Mouse (Mus musculus) liver, adult 2 months (tissue): ENCODE results near the gene 1810055G02Rik. TPM values are rescaled to one million over a fixed set of nuclear protein-coding genes. Genes with fewer than 3 reads are reported as not detected.

Experiments used
- DNase-seq: peaks from one replicate; pipeline ENCODE4 v3.0.0-alpha.2; 2011; ENCODE audit warnings: low read depth, low spot score; ENCODE audit errors: extremely low read depth
- H3K27ac ChIP-seq: fragments of 200-500 bp; replicated peaks from 2 replicates; pipeline ENCODE4 v1.5.1; 2012; ENCODE audit warnings: low read depth, mild to moderate bottlenecking, control low read depth, inconsistent platforms, low read length; ENCODE audit not compliant: insufficient read depth
- H3K27me3 ChIP-seq: fragments of 200-500 bp; 2 replicates; pipeline ENCODE4 v1.6.1; 2012; ENCODE audit warnings: mild to moderate bottlenecking, moderate library complexity, low read length, inconsistent platforms; ENCODE audit not compliant: control insufficient read depth, insufficient read depth
- H3K36me3 ChIP-seq: fragments of 200-500 bp; 2 replicates; pipeline ENCODE4 v1.6.1; 2012; ENCODE audit warnings: low read length, inconsistent platforms; ENCODE audit not compliant: control insufficient read depth, insufficient read depth
- H3K4me1 ChIP-seq: fragments of 200-500 bp; 2 replicates; pipeline ENCODE4 v1.6.1; 2011; ENCODE audit warnings: low read length; ENCODE audit not compliant: control insufficient read depth, insufficient read depth
- H3K4me3 ChIP-seq: fragments of 200-500 bp; 2 replicates; pipeline ENCODE4 v1.5.1; 2011; ENCODE audit warnings: low read depth, mild to moderate bottlenecking, control low read depth, low read length, moderate library complexity; ENCODE audit not compliant: insufficient read depth
- H3K79me2 ChIP-seq: fragments of 200-500 bp; 2 replicates; pipeline ENCODE4 v1.6.1; 2012; ENCODE audit warnings: inconsistent platforms, mild to moderate bottlenecking, low read length, moderate library complexity; ENCODE audit not compliant: control insufficient read depth, insufficient read depth
- H3K9ac ChIP-seq: fragments of 200-500 bp; 2 replicates; pipeline ENCODE4 v1.6.1; 2012; ENCODE audit warnings: low read depth, mild to moderate bottlenecking, control low read depth, inconsistent platforms, low read length
- CTCF ChIP-seq: fragments of 200-500 bp; IDR thresholded peaks from 2 replicates; pipeline ENCODE4 v1.5.1; 2011; ENCODE audit warnings: low read depth, low read length, control low read depth
- POLR2A ChIP-seq: fragments of 200-500 bp; IDR thresholded peaks from 2 replicates; pipeline ENCODE4 v1.6.1; 2011; ENCODE audit warnings: low read length, control low read depth; ENCODE audit not compliant: insufficient read depth; ENCODE audit errors: extremely low read depth
- WGBS: fragments of 180-500 bp; shearing (Covaris S2); methylation state at CpG from one replicate; pipeline ENCODE4 v1.1.7; 2018; 5-methylcytosine and 5-hydroxymethylcytosine counted together
- polyA plus RNA-seq: library from polyadenylated mRNA; depleted of rRNA; stranded (reverse); fragments of >200 nt; gene quantifications from 2 replicates; pipeline ENCODE4 v1.2.3, GENCODE M21; 2012
- total RNA-seq: library from RNA; depleted of rRNA; stranded (reverse); fragments of >200 nt; gene quantifications from 2 replicates; pipeline ENCODE4 v1.2.3, GENCODE M21; 2014

The 1810055G02Rik gene
- total and polyA plus RNA-seq, 2 experiments = 18.4 to 20.1 TPM

- H3K36me3 ChIP-seq = no peaks in the 10 kb centered on the region
- H3K79me2 ChIP-seq = no peaks in the 10 kb centered on the region
- H3K27ac ChIP-seq = no peak overlapping the region
- H3K4me3 ChIP-seq = no peak overlapping the region
- no peak overlapping the region for H3K9ac ChIP-seq
- TF ChIP-seq POLR2A (no peak), CTCF (no peak)
- DNase-seq = no peak
- no peaks in the 10 kb centered on the region for H3K27me3 ChIP-seq
- 90% methylated on average over 9 of the region's 9 CpGs for WGBS
- peaks cover 10% of the 10 kb centered on the region; the same call in 1 of the 2 replicates for H3K4me1 ChIP-seq
Observed at GRCm38 (mm10) chr19:3723170-3723569, 15.1 kb downstream of the 1810055G02Rik start.

- Histone ChIP-seq H3K9ac (no peak overlapping the region), H3K79me2 (no peaks in the 10 kb centered on the region), H3K27me3 (no peaks in the 10 kb centered on the region), H3K36me3 (no peaks in the 10 kb centered on the region), H3K27ac (no peak overlapping the region), H3K4me3 (no peak overlapping the region), H3K4me1 (peaks cover 4% of the 10 kb centered on the region; the same call in 1 of the 2 replicates)
- WGBS = 78% methylated on average over 4 of the region's 4 CpGs
- DNase-seq = no peak
- TF ChIP-seq CTCF (peak; percentile 54; the same call in 1 of the 2 replicates), POLR2A (no peak)
Observed at GRCm38 (mm10) chr19:3723904-3724303, 15.8 kb downstream of the 1810055G02Rik start.

GRCm38 (mm10) chr19:3724779-3725178 lies 16.7 kb downstream of the 1810055G02Rik start:
- Histone ChIP-seq H3K27ac (no peak overlapping the region), H3K4me1 (no peaks in the 10 kb centered on the region), H3K79me2 (no peaks in the 10 kb centered on the region), H3K36me3 (no peaks in the 10 kb centered on the region), H3K4me3 (no peak overlapping the region), H3K9ac (no peak overlapping the region), H3K27me3 (no peaks in the 10 kb centered on the region)
- no peak for TF ChIP-seq POLR2A
- TF ChIP-seq CTCF = peak; percentile 58; the same call in 1 of the 2 replicates
- DNase-seq = peak; percentile 51
- 16% methylated on average over 1 of the region's 1 CpGs for WGBS

GRCm38 (mm10) chr19:3728901-3729300 lies 20.8 kb downstream of the 1810055G02Rik start:
- H3K79me2 ChIP-seq = no peaks in the 10 kb centered on the region
- H3K4me1 ChIP-seq = no peaks in the 10 kb centered on the region
- H3K9ac ChIP-seq = no peak overlapping the region
- H3K27me3 ChIP-seq = no peaks in the 10 kb centered on the region
- TF ChIP-seq CTCF = no peak
- no peak for TF ChIP-seq POLR2A
- H3K4me3 ChIP-seq = no peak overlapping the region
- DNase-seq = no peak
- 76% methylated on average over 2 of the region's 2 CpGs for WGBS
- no peak overlapping the region for H3K27ac ChIP-seq
- H3K36me3 ChIP-seq = no peaks in the 10 kb centered on the region

GRCm38 (mm10) chr19:3730781-3731646 lies 22.9 kb downstream of the 1810055G02Rik start:
- no peak for TF ChIP-seq POLR2A
- TF ChIP-seq CTCF = no peak
- 90% methylated on average over 7 of the region's 7 CpGs for WGBS
- no peak overlapping the region for H3K4me3 ChIP-seq
- H3K79me2 ChIP-seq = no peaks in the 10 kb centered on the region
- H3K36me3 ChIP-seq = no peaks in the 10 kb centered on the region
- no peak overlapping the region for H3K27ac ChIP-seq
- H3K27me3 ChIP-seq = no peaks in the 10 kb centered on the region
- no peak for DNase-seq
- H3K9ac ChIP-seq = no peak overlapping the region
- H3K4me1 ChIP-seq = no peaks in the 10 kb centered on the region

GRCm38 (mm10) chr19:3736001-3736400 lies 27.9 kb downstream of the 1810055G02Rik start:
- Histone ChIP-seq H3K79me2 (no peaks in the 10 kb centered on the region), H3K4me1 (no peaks in the 10 kb centered on the region), H3K27ac (no peak overlapping the region), H3K4me3 (no peak overlapping the region), H3K9ac (no peak overlapping the region), H3K27me3 (no peaks in the 10 kb centered on the region), H3K36me3 (no peaks in the 10 kb centered on the region)
- WGBS = 48% methylated on average over 3 of the region's 3 CpGs
- no peak for TF ChIP-seq CTCF
- no peak for TF ChIP-seq POLR2A
- DNase-seq = peak; percentile 54
